Mouse (Mus musculus) midbrain, postnatal 0 days (tissue): ENCODE measurements around the gene Olfr1369-ps1. TPM values are rescaled to one million over a fixed set of nuclear protein-coding genes. Genes with fewer than 3 reads are reported as not detected.

ENCODE experiments used
- ATAC-seq: fragments of 200-750 bp; cut with Nextera tagmentation; 2 replicates; pipeline ENCODE4 v1.8.0; 2017; ENCODE audit warnings: moderate number of reproducible peaks, mild to moderate bottlenecking, moderate TSS enrichment, moderate library complexity; ENCODE audit not compliant: low FRiP score
- DNase-seq: peaks from one replicate; pipeline ENCODE4 v3.0.0-alpha.2; 2015; ENCODE audit warnings: low spot score
- H3K27ac ChIP-seq: fragments of 300-500 bp; sonication (generic); 2 replicates; pipeline ENCODE4 v1.5.1; 2014; ENCODE audit warnings: low read depth, mild to moderate bottlenecking, low read length, mixed read lengths
- H3K27me3 ChIP-seq: fragments of 300-500 bp; sonication (generic); 2 replicates; pipeline ENCODE4 v1.6.1; 2014; ENCODE audit warnings: low read length, control low read depth, mixed read lengths; ENCODE audit not compliant: insufficient read depth
- H3K36me3 ChIP-seq: fragments of 300-500 bp; sonication (generic); 2 replicates; pipeline ENCODE4 v1.6.1; 2014; ENCODE audit warnings: low read length, control low read depth, mixed read lengths; ENCODE audit not compliant: insufficient read depth
- H3K4me1 ChIP-seq: fragments of 300-500 bp; sonication (generic); 2 replicates; pipeline ENCODE4 v1.6.1; 2014; ENCODE audit warnings: mild to moderate bottlenecking, control low read depth, antibody characterized with exemption, low read length, mixed read lengths; ENCODE audit not compliant: insufficient read depth
- H3K4me2 ChIP-seq: fragments of 300-500 bp; sonication (generic); 2 replicates; pipeline ENCODE4 v1.6.1; 2014; ENCODE audit warnings: low read depth, mild to moderate bottlenecking, low read length, mixed read lengths; ENCODE audit not compliant: poor library complexity, severe bottlenecking
- H3K4me3 ChIP-seq: fragments of 300-500 bp; sonication (generic); 2 replicates; pipeline ENCODE4 v1.5.1; 2014; ENCODE audit warnings: low read depth, mild to moderate bottlenecking, low read length, moderate library complexity
- H3K9ac ChIP-seq: fragments of 300-500 bp; sonication (generic); replicated peaks from 2 replicates; pipeline ENCODE4 v1.6.1; 2014; ENCODE audit warnings: mild to moderate bottlenecking, low read length, moderate library complexity, mixed read lengths; ENCODE audit not compliant: poor library complexity, severe bottlenecking
- H3K9me3 ChIP-seq: fragments of 300-500 bp; sonication (generic); 2 replicates; pipeline ENCODE4 v1.6.1; 2016; ENCODE audit warnings: low read length, control low read depth
- CTCF ChIP-seq: IDR thresholded peaks from 2 replicates; pipeline ENCODE4 v1.5.1; 2016; ENCODE audit warnings: antibody characterized with exemption, mild to moderate bottlenecking
- WGBS: fragments of 180-500 bp; shearing (Covaris S2); extraction: QIAGEN DNeasy Blood & Tissue Kit; methylation state at CpG from one replicate; pipeline ENCODE4 v1.1.7; 2014; 5-methylcytosine and 5-hydroxymethylcytosine counted together
- polyA plus RNA-seq: library from polyadenylated mRNA; unstranded; fragments of >200 nt; fragmentation: Nextera tagmentation; extraction: Ambion mirVana; gene quantifications from 2 replicates; pipeline ENCODE4 v1.2.1, GENCODE M21; 2015
- total RNA-seq: library from RNA; depleted of rRNA; stranded (reverse); fragments of >200 nt; gene quantifications from 2 replicates; pipeline ENCODE4 v1.2.3, GENCODE M21; 2014

The Olfr1369-ps1 gene
- total and polyA plus RNA-seq, 2 experiments from 2014 or later = 0.10 TPM; not detected in 1

- peak; percentile 87 for DNase-seq
- WGBS = under 1% methylated on average over 19 of the region's 19 CpGs
Observed at GRCm38 (mm10) chr13:21158785-21159474, 47.6 kb downstream of the Olfr1369-ps1 start.

DNA sequence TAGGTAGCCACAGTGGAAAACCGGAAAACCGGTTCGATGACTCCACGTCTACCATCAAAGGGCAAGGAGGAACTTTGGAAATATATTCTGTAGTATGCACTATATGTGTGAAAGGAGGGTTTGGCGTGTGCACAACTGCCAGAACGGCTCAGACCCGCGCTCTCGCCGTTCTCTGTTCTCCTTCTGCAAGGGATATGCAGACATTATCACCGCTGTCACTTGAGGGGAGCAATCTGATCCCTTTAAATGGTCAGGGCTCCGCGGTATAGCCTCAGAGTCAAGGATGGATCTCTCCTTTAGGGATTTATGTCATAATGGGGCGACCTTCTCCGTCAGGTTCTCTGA lies 48.2 kb downstream of the Olfr1369-ps1 start:
- DNase-seq (no peak), ATAC-seq (no peak)
- under 1% methylated on average over 15 of the region's 15 CpGs for WGBS
- H3K9me3 ChIP-seq = no peaks in the 10 kb centered on the region
- no peak overlapping the region for H3K27ac ChIP-seq
- H3K27me3 ChIP-seq = no peaks in the 10 kb centered on the region
- H3K9ac ChIP-seq = peak overlapping the region; percentile 51
- no peaks in the 10 kb centered on the region for H3K4me1 ChIP-seq
- H3K4me3 ChIP-seq = peak overlapping the region; percentile 66
- TF ChIP-seq CTCF = no peak
- H3K36me3 ChIP-seq = no peaks in the 10 kb centered on the region
- peak overlapping the region; percentile 91 for H3K4me2 ChIP-seq

More at GRCm38 (mm10) chr13:21158785-21159474, 47.6 kb downstream of the Olfr1369-ps1 start:
- 0 out of 2 replicates have a peak, but pooled peaks have one; percentile 36 for ATAC-seq
- H3K27me3 ChIP-seq = no peaks in the 10 kb centered on the region
- no peaks in the 10 kb centered on the region for H3K4me1 ChIP-seq
- peak overlapping the region; percentile 91 for H3K4me2 ChIP-seq
- peak overlapping the region; percentile 66 for H3K4me3 ChIP-seq
- H3K9ac ChIP-seq = peak overlapping the region; percentile 51
- H3K36me3 ChIP-seq = no peaks in the 10 kb centered on the region
- no peaks in the 10 kb centered on the region for H3K9me3 ChIP-seq
- TF ChIP-seq CTCF = peak; percentile 93
- H3K27ac ChIP-seq = no peak overlapping the region

- H3K4me3 ChIP-seq = peak overlapping the region; percentile 66
- peak overlapping the region; percentile 51 for H3K9ac ChIP-seq
- no peaks in the 10 kb centered on the region for H3K4me1 ChIP-seq
- WGBS = 1% methylated on average over 16 of the region's 16 CpGs
- no peaks in the 10 kb centered on the region for H3K36me3 ChIP-seq
- H3K27ac ChIP-seq = no peak overlapping the region
- ATAC-seq (peak; percentile 11; the same call in 1 of the 2 replicates), DNase-seq (no peak)
- peak overlapping the region; percentile 91 for H3K4me2 ChIP-seq
- no peak for TF ChIP-seq CTCF
- H3K9me3 ChIP-seq = no peaks in the 10 kb centered on the region
- H3K27me3 ChIP-seq = no peaks in the 10 kb centered on the region
Observed at GRCm38 (mm10) chr13:21160041-21160511, 48.8 kb downstream of the Olfr1369-ps1 start.

GRCm38 (mm10) chr13:21160657-21161590 lies 49.6 kb downstream of the Olfr1369-ps1 start:
- H3K4me3 ChIP-seq = peak overlapping the region; percentile 66
- H3K36me3 ChIP-seq = no peaks in the 10 kb centered on the region
- peak overlapping the region; percentile 91 for H3K4me2 ChIP-seq
- peak; percentile 94 for DNase-seq
- H3K9me3 ChIP-seq = no peaks in the 10 kb centered on the region
- no peak overlapping the region for H3K27ac ChIP-seq
- H3K9ac ChIP-seq = peak overlapping the region; percentile 46
- ATAC-seq = peak; percentile 93
- no peak for TF ChIP-seq CTCF
- H3K4me1 ChIP-seq = no peaks in the 10 kb centered on the region
- no peaks in the 10 kb centered on the region for H3K27me3 ChIP-seq
- under 1% methylated on average over 32 of the region's 32 CpGs for WGBS

GRCm38 (mm10) chr13:21161591-21161990 lies 50.3 kb downstream of the Olfr1369-ps1 start:
- TF ChIP-seq CTCF = no peak
- no peak for ATAC-seq
- peak; percentile 21 for DNase-seq
- Histone ChIP-seq H3K36me3 (no peaks in the 10 kb centered on the region), H3K27ac (no peak overlapping the region), H3K4me1 (no peaks in the 10 kb centered on the region), H3K9me3 (no peaks in the 10 kb centered on the region), H3K9ac (no peak overlapping the region), H3K27me3 (no peaks in the 10 kb centered on the region), H3K4me3 (peak overlapping the region; percentile 66), H3K4me2 (peak overlapping the region; percentile 91)
- WGBS = 34% methylated on average over 2 of the region's 2 CpGs
